Mouse (Mus musculus): ENCODE measurements at regions not wholly inside any gene's neighbourhood (a gene's known extent, or its start where the extent isn't known, plus 50 kb on each side); places are given as distances from the start of the nearest gene placed in this dataset.

- TF ChIP-seq CHD2 (IDR thresholded peaks at IDR 0.05; ENCODE audit: low read depth, low read length) = no peak
- no peak for TF ChIP-seq ZNF384 (IDR thresholded peaks at IDR 0.05; ENCODE audit: low read depth, low read length)
- no peak for TF ChIP-seq ZC3H11A (IDR thresholded peaks at IDR 0.05; ENCODE audit: borderline replicate concordance, low read depth, low read length)
- TF ChIP-seq MAFK (IDR thresholded peaks at IDR 0.05; ENCODE audit: insufficient read depth, low read depth, low read length) = no peak
- TF ChIP-seq HCFC1 (IDR thresholded peaks at IDR 0.05; ENCODE audit: borderline replicate concordance, insufficient read depth, low read length) = no peak
- H3K27ac ChIP-seq (ENCODE audit: insufficient read depth, low read depth, low read length, poor library complexity, severe bottlenecking) = peak overlapping the region; percentile 70; the same call in 1 of the 2 replicates
- no peak overlapping the region for H3K9ac ChIP-seq (ENCODE audit: insufficient read depth, low read depth, low read length, poor library complexity, severe bottlenecking)
- peak; percentile 15 for DNase-seq (ENCODE audit: low read depth, low spot score)
- no peaks in the 10 kb centered on the region for H3K9me3 ChIP-seq (ENCODE audit: control insufficient read depth, insufficient read depth, low read depth, low read length)
- no peak overlapping the region for H3K4me3 ChIP-seq (ENCODE audit: insufficient read depth in 1 of 2, low read depth in 1 of 2, low read length in 2 of 2, poor library complexity in 1 of 2, severe bottlenecking in 1 of 2)
- H3K36me3 ChIP-seq (ENCODE audit: control insufficient read depth, insufficient read depth, low read length, poor library complexity, severe bottlenecking) = no peaks in the 10 kb centered on the region
- peaks cover 3 to 7% of the 10 kb centered on the region in 2 experiments; a peak in 2 of 4 replicates for H3K4me1 ChIP-seq (ENCODE audit: control insufficient read depth in 2 of 2, insufficient read depth in 2 of 2, low read length in 2 of 2, poor library complexity in 1 of 2)
- in situ Hi-C loops (cut with MboI; ENCODE audit: low sequenced_read_pairs in 2 of 2, unreplicated experiment in 2 of 2) = no loop called here
Measured at GRCm38 (mm10) chr15:60555691-60556090, 297.9 kb downstream of the Fam84b start.

- in situ Hi-C loops (cut with MboI; ENCODE audit: low sequenced_read_pairs in 2 of 2, unreplicated experiment in 2 of 2) = no loop called here
- no peaks in the 10 kb centered on the region for H3K9me3 ChIP-seq (ENCODE audit: control insufficient read depth, insufficient read depth, low read depth, low read length)
- no peak overlapping the region for H3K4me3 ChIP-seq (ENCODE audit: insufficient read depth in 1 of 2, low read depth in 1 of 2, low read length in 2 of 2, poor library complexity in 1 of 2, severe bottlenecking in 1 of 2)
- no peak overlapping the region for H3K9ac ChIP-seq (ENCODE audit: insufficient read depth, low read depth, low read length, poor library complexity, severe bottlenecking)
- DNase-seq (ENCODE audit: low read depth, low spot score) = peak; percentile 39
- H3K36me3 ChIP-seq (ENCODE audit: control insufficient read depth, insufficient read depth, low read length, poor library complexity, severe bottlenecking) = no peaks in the 10 kb centered on the region
- peaks cover 3 to 7% of the 10 kb centered on the region in 2 experiments; a peak in 2 of 4 replicates for H3K4me1 ChIP-seq (ENCODE audit: control insufficient read depth in 2 of 2, insufficient read depth in 2 of 2, low read length in 2 of 2, poor library complexity in 1 of 2)
- H3K27ac ChIP-seq (ENCODE audit: insufficient read depth, low read depth, low read length, poor library complexity, severe bottlenecking) = no peak overlapping the region
- TF ChIP-seq ZNF384 (IDR thresholded peaks at IDR 0.05; ENCODE audit: low read depth, low read length) (no peak), ZC3H11A (IDR thresholded peaks at IDR 0.05; ENCODE audit: borderline replicate concordance, low read depth, low read length) (no peak), CHD2 (IDR thresholded peaks at IDR 0.05; ENCODE audit: low read depth, low read length) (0 out of 2 replicates have a peak, but pooled peaks have one; percentile 10), HCFC1 (IDR thresholded peaks at IDR 0.05; ENCODE audit: borderline replicate concordance, insufficient read depth, low read length) (no peak), MAFK (IDR thresholded peaks at IDR 0.05; ENCODE audit: insufficient read depth, low read depth, low read length) (peak; percentile 78; the same call in 1 of the 2 replicates)
Measured at GRCm38 (mm10) chr15:60554587-60554986, 299.0 kb downstream of the Fam84b start.

GRCm38 (mm10) chr15:60548045-60548444, 305.5 kb downstream of the Fam84b start:
- no peak for DNase-seq (ENCODE audit: low read depth, low spot score)
- Histone ChIP-seq H3K9me3 (ENCODE audit: control insufficient read depth, insufficient read depth, low read depth, low read length) (no peaks in the 10 kb centered on the region), H3K4me1 (ENCODE audit: control insufficient read depth in 2 of 2, insufficient read depth in 2 of 2, low read length in 2 of 2, poor library complexity in 1 of 2) (no peaks in the 10 kb centered on the region; a peak in 1 of 4 replicates), H3K36me3 (ENCODE audit: control insufficient read depth, insufficient read depth, low read length, poor library complexity, severe bottlenecking) (no peaks in the 10 kb centered on the region), H3K27ac (ENCODE audit: insufficient read depth, low read depth, low read length, poor library complexity, severe bottlenecking) (no peak overlapping the region), H3K9ac (ENCODE audit: insufficient read depth, low read depth, low read length, poor library complexity, severe bottlenecking) (no peak overlapping the region), H3K4me3 (ENCODE audit: insufficient read depth in 1 of 2, low read depth in 1 of 2, low read length in 2 of 2, poor library complexity in 1 of 2, severe bottlenecking in 1 of 2) (no peak overlapping the region)
- in situ Hi-C loops (cut with MboI; ENCODE audit: low sequenced_read_pairs in 2 of 2, unreplicated experiment in 2 of 2) = no loop called here
- TF ChIP-seq HCFC1 (IDR thresholded peaks at IDR 0.05; ENCODE audit: borderline replicate concordance, insufficient read depth, low read length) (no peak), ZNF384 (IDR thresholded peaks at IDR 0.05; ENCODE audit: low read depth, low read length) (no peak), CHD2 (IDR thresholded peaks at IDR 0.05; ENCODE audit: low read depth, low read length) (no peak), MAFK (IDR thresholded peaks at IDR 0.05; ENCODE audit: insufficient read depth, low read depth, low read length) (no peak), ZC3H11A (IDR thresholded peaks at IDR 0.05; ENCODE audit: borderline replicate concordance, low read depth, low read length) (no peak)

GRCm38 (mm10) chr15:60537191-60537590, 316.4 kb downstream of the Fam84b start:
- H3K4me1 ChIP-seq (ENCODE audit: control insufficient read depth in 2 of 2, insufficient read depth in 2 of 2, low read length in 2 of 2, poor library complexity in 1 of 2) = peaks cover 0 to 3% of the 10 kb centered on the region in 2 experiments; a peak in 1 of 4 replicates
- in situ Hi-C loops (cut with MboI; ENCODE audit: low sequenced_read_pairs in 2 of 2, unreplicated experiment in 2 of 2) = no loop called here
- no peak for DNase-seq (ENCODE audit: low read depth, low spot score)
- no peaks in the 10 kb centered on the region for H3K36me3 ChIP-seq (ENCODE audit: control insufficient read depth, insufficient read depth, low read length, poor library complexity, severe bottlenecking)
- no peak overlapping the region for H3K4me3 ChIP-seq (ENCODE audit: insufficient read depth in 1 of 2, low read depth in 1 of 2, low read length in 2 of 2, poor library complexity in 1 of 2, severe bottlenecking in 1 of 2)
- no peak overlapping the region for H3K9ac ChIP-seq (ENCODE audit: insufficient read depth, low read depth, low read length, poor library complexity, severe bottlenecking)
- no peaks in the 10 kb centered on the region for H3K9me3 ChIP-seq (ENCODE audit: control insufficient read depth, insufficient read depth, low read depth, low read length)
- TF ChIP-seq ZNF384 (IDR thresholded peaks at IDR 0.05; ENCODE audit: low read depth, low read length) (no peak), CHD2 (IDR thresholded peaks at IDR 0.05; ENCODE audit: low read depth, low read length) (no peak), ZC3H11A (IDR thresholded peaks at IDR 0.05; ENCODE audit: borderline replicate concordance, low read depth, low read length) (no peak), MAFK (IDR thresholded peaks at IDR 0.05; ENCODE audit: insufficient read depth, low read depth, low read length) (no peak), HCFC1 (IDR thresholded peaks at IDR 0.05; ENCODE audit: borderline replicate concordance, insufficient read depth, low read length) (no peak)
- no peak overlapping the region for H3K27ac ChIP-seq (ENCODE audit: insufficient read depth, low read depth, low read length, poor library complexity, severe bottlenecking)

Data from ES-E14 (cell line).